Mouse (Mus musculus): ENCODE measurements at regions not wholly inside any gene's neighbourhood (a gene's known extent, or its start where the extent isn't known, plus 50 kb on each side); places are given as distances from the start of the nearest gene placed in this dataset.
A peak's percentile ranks its signal among the peaks of the same experiment; 100 is the strongest.
"Not testable (repeated sequence)": the region's sequence is repeated elsewhere in the genome, so short reads cannot be mapped to it uniquely, and the experiment has no call there.

DNA sequence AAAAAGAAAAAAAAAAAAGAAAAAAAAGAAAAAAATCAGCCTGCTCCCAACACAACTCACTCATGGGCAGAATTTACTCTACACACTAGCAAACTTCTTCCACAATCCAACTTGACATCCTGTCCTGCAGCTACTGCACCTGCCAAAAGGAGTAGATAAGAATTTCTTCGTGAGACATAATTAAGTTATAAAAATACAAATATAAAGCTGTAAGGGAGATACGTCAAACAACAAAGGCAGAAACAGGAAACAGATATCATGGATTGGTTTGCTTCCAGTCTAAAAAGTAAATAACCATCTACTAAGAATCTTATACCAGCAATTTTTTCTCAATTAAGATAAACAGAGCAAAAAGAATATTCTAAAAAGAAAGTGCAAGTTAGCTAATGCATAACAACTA, 390.3 kb downstream of the Pih1d3 start:
- TF ChIP-seq CTCF (IDR thresholded peaks at IDR 0.05; ENCODE audit: low read depth), result no peak

GRCm38 (mm10) chr1:31615219-31615618, 392.6 kb downstream of the Pih1d3 start:
- not testable (repeated sequence) for H3K9me3 ChIP-seq (ENCODE audit: low read length); H3K4me1 ChIP-seq (ENCODE audit: insufficient read depth, low read length); ATAC-seq; H3K27me3 ChIP-seq (ENCODE audit: insufficient read depth, low read length); H3K9ac ChIP-seq (replicated peaks; ENCODE audit: low read length); H3K4me2 ChIP-seq (ENCODE audit: low read depth, low read length); H3K27ac ChIP-seq; DNase-seq (ENCODE audit: low spot score); H3K36me3 ChIP-seq (ENCODE audit: insufficient read depth, low read length); H3K4me3 ChIP-seq (ENCODE audit: low read length)
- 90% methylated on average over 4 of the region's 9 CpGs for WGBS

More for the DNA sequence above, 390.3 kb downstream of the Pih1d3 start:
- no peak for ATAC-seq
- Histone ChIP-seq H3K27me3 (ENCODE audit: insufficient read depth, low read length) (no peaks in the 10 kb centered on the region), H3K36me3 (ENCODE audit: insufficient read depth, low read length) (no peaks in the 10 kb centered on the region), H3K4me3 (ENCODE audit: low read length) (no peak overlapping the region), H3K4me2 (ENCODE audit: low read depth, low read length) (no peak overlapping the region), H3K9me3 (ENCODE audit: low read length) (no peaks in the 10 kb centered on the region), H3K27ac (no peak overlapping the region), H3K4me1 (ENCODE audit: insufficient read depth, low read length) (no peaks in the 10 kb centered on the region), H3K9ac (replicated peaks; ENCODE audit: low read length) (no peak overlapping the region)
- 83% methylated on average over 2 of the region's 2 CpGs for WGBS
- no peak for DNase-seq (ENCODE audit: low spot score)

DNA sequence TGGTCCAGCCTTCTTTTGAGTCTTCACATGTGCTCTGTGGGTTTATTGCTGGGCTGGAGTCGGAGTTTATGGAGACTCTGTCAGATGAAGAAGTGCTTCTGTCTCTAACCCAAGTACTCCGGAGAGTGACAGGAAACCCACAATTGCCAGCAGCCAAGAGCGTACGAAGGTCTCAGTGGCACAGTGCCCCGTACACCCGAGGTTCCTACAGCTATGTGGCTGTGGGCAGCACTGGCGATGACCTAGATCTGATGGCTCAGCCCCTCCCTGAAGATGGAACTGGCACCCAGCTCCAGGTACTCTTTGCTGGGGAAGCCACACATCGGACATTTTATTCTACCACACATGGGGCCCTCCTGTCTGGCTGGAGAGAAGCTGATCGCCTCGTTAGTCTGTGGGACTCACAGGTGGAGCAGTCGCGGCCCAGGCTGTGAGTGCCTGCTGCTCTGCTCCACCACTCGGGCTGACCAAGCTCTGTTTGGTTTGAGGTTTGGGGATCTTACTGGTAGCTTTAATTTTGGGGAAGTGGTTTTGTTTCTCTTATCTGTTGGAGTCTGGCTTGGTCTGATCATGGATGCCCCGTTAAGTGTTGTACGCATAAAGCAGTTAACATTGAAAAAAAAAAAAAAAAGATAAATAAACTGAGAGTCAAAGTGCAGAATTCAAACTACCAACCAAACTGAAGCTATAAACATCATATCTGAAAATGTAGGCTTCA, 393.8 kb downstream of the Pih1d3 start:
- not testable (repeated sequence) for DNase-seq (ENCODE audit: low spot score); H3K9ac ChIP-seq (replicated peaks; ENCODE audit: low read length); ATAC-seq; H3K4me3 ChIP-seq (ENCODE audit: low read length); H3K4me1 ChIP-seq (ENCODE audit: insufficient read depth, low read length); H3K36me3 ChIP-seq (ENCODE audit: insufficient read depth, low read length); H3K9me3 ChIP-seq (ENCODE audit: low read length); H3K27me3 ChIP-seq (ENCODE audit: insufficient read depth, low read length); H3K4me2 ChIP-seq (ENCODE audit: low read depth, low read length); H3K27ac ChIP-seq
- 92% methylated on average over 13 of the region's 15 CpGs for WGBS

GRCm38 (mm10) chr1:31634353-31634752, 411.7 kb downstream of the Pih1d3 start:
- WGBS, result 77% methylated on average over 1 of the region's 1 CpGs
- Histone ChIP-seq H3K27ac (no peak overlapping the region), H3K4me3 (ENCODE audit: low read length) (no peak overlapping the region), H3K9ac (replicated peaks; ENCODE audit: low read length) (no peak overlapping the region), H3K4me2 (ENCODE audit: low read depth, low read length) (no peak overlapping the region), H3K36me3 (ENCODE audit: insufficient read depth, low read length) (no peaks in the 10 kb centered on the region), H3K9me3 (ENCODE audit: low read length) (no peaks in the 10 kb centered on the region), H3K4me1 (ENCODE audit: insufficient read depth, low read length) (no peaks in the 10 kb centered on the region), H3K27me3 (ENCODE audit: insufficient read depth, low read length) (no peaks in the 10 kb centered on the region)
- no peak for TF ChIP-seq CTCF (IDR thresholded peaks at IDR 0.05; ENCODE audit: low read depth)
- DNase-seq (ENCODE audit: low spot score) (no peak), ATAC-seq (no peak)

DNA sequence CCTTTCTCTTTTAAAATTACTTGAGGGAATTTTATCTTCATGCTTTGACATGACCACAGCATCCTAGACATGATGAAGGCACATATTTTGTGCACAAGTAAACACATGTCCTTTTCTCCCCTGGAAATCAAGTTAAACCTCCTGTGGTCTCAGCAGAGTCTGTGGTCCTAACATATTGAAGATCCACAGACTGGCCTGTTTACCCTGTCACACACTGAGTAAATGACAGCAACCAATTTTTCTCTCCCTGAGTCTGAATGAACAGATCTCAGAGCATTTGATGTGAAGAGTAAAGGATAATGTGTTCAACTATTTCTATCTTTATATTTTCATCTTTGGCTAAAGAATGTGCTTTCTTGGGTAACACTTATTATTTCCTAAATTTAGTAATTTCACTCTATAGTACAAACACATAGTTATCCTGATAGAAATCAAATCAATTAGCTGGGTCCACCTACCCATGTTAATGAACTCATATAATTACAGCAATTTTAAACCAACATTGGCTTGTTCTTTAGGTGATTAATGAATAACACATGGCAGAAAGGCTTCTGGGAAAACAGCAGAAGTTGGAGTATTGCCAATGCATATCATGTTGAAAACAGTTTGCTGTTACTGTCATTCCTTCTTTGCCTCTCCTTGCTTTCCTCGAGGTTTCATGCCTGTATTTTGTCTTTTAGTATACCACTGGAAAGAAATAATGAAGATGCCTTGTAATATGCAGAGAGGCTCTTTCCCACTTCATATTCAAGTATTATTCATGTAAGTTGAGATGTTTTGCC, 414.1 kb downstream of the Pih1d3 start:
- WGBS, result 30% methylated on average over 1 of the region's 1 CpGs
- H3K9me3 ChIP-seq (ENCODE audit: low read length), result no peaks in the 10 kb centered on the region
- H3K36me3 ChIP-seq (ENCODE audit: insufficient read depth, low read length), result no peaks in the 10 kb centered on the region
- no peak overlapping the region for H3K4me3 ChIP-seq (ENCODE audit: low read length)
- H3K27ac ChIP-seq, result no peak overlapping the region
- no peaks in the 10 kb centered on the region for H3K4me1 ChIP-seq (ENCODE audit: insufficient read depth, low read length)
- no peak overlapping the region for H3K4me2 ChIP-seq (ENCODE audit: low read depth, low read length)
- TF ChIP-seq CTCF (IDR thresholded peaks at IDR 0.05; ENCODE audit: low read depth), result no peak
- no peaks in the 10 kb centered on the region for H3K27me3 ChIP-seq (ENCODE audit: insufficient read depth, low read length)
- no peak for ATAC-seq
- H3K9ac ChIP-seq (replicated peaks; ENCODE audit: low read length), result no peak overlapping the region
- DNase-seq (ENCODE audit: low spot score), result peak; percentile 36

- WGBS, result 53% methylated on average over 1 of the region's 1 CpGs
- H3K4me2 ChIP-seq (ENCODE audit: low read depth, low read length), result no peak overlapping the region
- peak; percentile 58 for DNase-seq (ENCODE audit: low spot score)
Observed at GRCm38 (mm10) chr1:31645116-31645515, 422.5 kb downstream of the Pih1d3 start.

GRCm38 (mm10) chr1:31678586-31678985, 455.9 kb downstream of the Pih1d3 start:
- no peak overlapping the region for H3K27ac ChIP-seq
- no peak for TF ChIP-seq CTCF (IDR thresholded peaks at IDR 0.05; ENCODE audit: low read depth)
- DNase-seq (ENCODE audit: low spot score) (no peak), ATAC-seq (no peak)
- H3K9ac ChIP-seq (replicated peaks; ENCODE audit: low read length), result no peak overlapping the region
- no peaks in the 10 kb centered on the region for H3K9me3 ChIP-seq (ENCODE audit: low read length)
- H3K4me2 ChIP-seq (ENCODE audit: low read depth, low read length), result no peak overlapping the region
- H3K4me1 ChIP-seq (ENCODE audit: insufficient read depth, low read length), result no peaks in the 10 kb centered on the region
- no peak overlapping the region for H3K4me3 ChIP-seq (ENCODE audit: low read length)
- no peaks in the 10 kb centered on the region for H3K27me3 ChIP-seq (ENCODE audit: insufficient read depth, low read length)
- no peaks in the 10 kb centered on the region for H3K36me3 ChIP-seq (ENCODE audit: insufficient read depth, low read length)

More at GRCm38 (mm10) chr1:31645116-31645515, 422.5 kb downstream of the Pih1d3 start:
- H3K4me1 ChIP-seq (ENCODE audit: insufficient read depth, low read length), result no peaks in the 10 kb centered on the region
- ATAC-seq, result no peak; the same call in 1 of the 2 replicates
- no peak overlapping the region for H3K4me3 ChIP-seq (ENCODE audit: low read length)
- no peak overlapping the region for H3K9ac ChIP-seq (replicated peaks; ENCODE audit: low read length)
- no peak for TF ChIP-seq CTCF (IDR thresholded peaks at IDR 0.05; ENCODE audit: low read depth)
- no peaks in the 10 kb centered on the region for H3K9me3 ChIP-seq (ENCODE audit: low read length)
- H3K36me3 ChIP-seq (ENCODE audit: insufficient read depth, low read length), result no peaks in the 10 kb centered on the region
- no peaks in the 10 kb centered on the region for H3K27me3 ChIP-seq (ENCODE audit: insufficient read depth, low read length)
- H3K27ac ChIP-seq, result no peak overlapping the region

Measured in hindbrain, postnatal 0 days (tissue).